Mouse (Mus musculus) lung, postnatal 14 days (tissue): Measurements from ENCODE around the gene Cul7.
A peak's percentile ranks its signal among the peaks of the same experiment; 100 is the strongest.

Source experiments
- DNase-seq: peaks from one replicate; pipeline ENCODE4 v3.0.0; 2021

Gene Cul7

DNA sequence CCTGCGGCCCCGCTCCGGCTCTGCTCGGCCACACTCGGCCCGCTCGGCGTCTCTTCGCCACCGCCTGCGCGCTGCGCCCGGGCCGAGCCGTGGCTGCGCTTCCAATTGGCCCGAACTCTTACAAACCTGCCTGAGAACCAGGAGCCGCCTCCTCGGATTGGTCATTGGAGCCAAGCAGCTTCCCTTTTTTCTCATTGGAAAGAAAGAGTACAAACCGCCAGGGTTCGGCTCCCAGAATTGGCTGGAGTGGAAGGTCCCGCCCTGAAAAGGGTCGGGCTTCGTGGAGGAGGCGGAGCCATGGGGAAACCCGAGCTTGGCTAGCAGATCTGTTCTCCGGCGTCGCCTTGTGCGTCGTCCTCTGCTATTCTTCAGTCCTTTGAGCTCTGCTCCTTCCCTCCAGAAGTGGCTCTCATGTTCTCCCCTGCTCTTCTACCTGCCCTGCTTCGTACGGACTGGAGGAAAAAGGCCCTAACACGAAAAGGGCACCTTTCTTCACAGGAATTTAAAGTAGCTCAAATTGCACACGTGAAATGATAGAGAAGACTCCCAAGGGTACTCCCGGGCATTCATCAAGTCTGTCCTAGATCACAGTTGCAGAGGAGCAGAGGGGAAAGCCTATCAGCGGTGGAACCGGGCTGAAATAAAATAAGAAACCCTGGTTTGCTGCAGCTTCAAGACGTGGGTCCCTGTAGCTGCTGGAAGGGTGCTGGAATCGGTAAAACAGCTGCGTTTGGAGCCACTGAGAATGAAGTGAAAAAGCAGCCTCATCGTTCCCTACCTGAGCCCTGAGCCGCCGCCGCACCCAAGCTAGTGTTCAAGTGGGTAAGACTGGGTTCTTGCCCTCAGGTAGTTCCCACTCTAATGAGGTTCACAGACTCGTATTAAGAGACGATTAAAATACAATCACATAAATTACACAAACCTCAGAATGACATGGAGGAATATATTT, 55.0 kb downstream of the Cul7 start, which contains the start of gene Ppp2r5d:
Ppp2r5d (minus strand) TSS at position 225 of the 949 bp plus-strand sequence.
- peak; percentile 96 for DNase-seq

- DNase-seq, result peak; percentile 17
Observed at GRCm38 (mm10) chr17:46706375-46707089, 56.4 kb downstream of the Cul7 start.

- peak; percentile 95 for DNase-seq
Observed at GRCm38 (mm10) chr17:46710959-46711597, 60.9 kb downstream of the Cul7 start, which contains the start of gene Pex6. Pex6 (plus strand) TSS chr17:46711463.

- DNase-seq, result peak; percentile 61
Observed at GRCm38 (mm10) chr17:46711612-46712271, 61.6 kb downstream of the Cul7 start.

- DNase-seq, result no peak
Observed at GRCm38 (mm10) chr17:46712442-46712841, 62.3 kb downstream of the Cul7 start.

DNA sequence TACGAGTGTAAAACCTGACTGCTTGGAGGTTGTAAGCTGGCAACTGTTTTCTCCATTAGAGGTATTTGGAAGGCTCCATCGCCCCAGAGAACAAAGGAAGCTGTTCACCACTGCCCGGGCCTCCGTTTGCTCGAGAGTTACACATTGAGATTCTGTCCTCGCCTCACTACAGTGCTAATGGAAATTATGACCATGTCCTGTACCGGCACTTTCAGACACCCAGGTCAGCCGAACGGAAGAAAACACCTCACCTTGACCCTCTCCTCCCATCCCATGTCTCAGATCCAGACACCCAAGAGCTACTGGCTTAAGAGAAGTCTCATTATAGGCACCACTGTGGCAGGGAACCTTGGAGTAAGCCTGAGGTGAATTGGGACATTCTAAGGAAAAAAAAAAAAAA, 63.7 kb downstream of the Cul7 start:
- DNase-seq, result no peak
